Mouse (Mus musculus) kidney, embryonic 16.5 days (tissue): ENCODE data around the gene Dnajc16. TPM values are rescaled to one million over a fixed set of nuclear protein-coding genes. Genes with fewer than 3 reads are reported as not detected.

Source experiments
- ATAC-seq: fragments of 200-750 bp; cut with Nextera tagmentation; 2 replicates; pipeline ENCODE4 v1.8.0; 2017; ENCODE audit warnings: moderate TSS enrichment; ENCODE audit not compliant: low FRiP score, low TSS enrichment
- H3K27ac ChIP-seq: fragments of 300-500 bp; sonication (generic); 2 replicates; pipeline ENCODE4 v1.5.1; 2014; ENCODE audit warnings: low read length
- H3K27me3 ChIP-seq: fragments of 300-500 bp; sonication (generic); 2 replicates; pipeline ENCODE4 v1.6.1; 2014; ENCODE audit warnings: low read length, control low read depth, mixed read lengths; ENCODE audit not compliant: insufficient read depth
- H3K36me3 ChIP-seq: fragments of 300-500 bp; sonication (generic); 2 replicates; pipeline ENCODE4 v1.6.1; 2014; ENCODE audit warnings: low read length, control low read depth, mixed read lengths; ENCODE audit not compliant: insufficient read depth
- H3K4me1 ChIP-seq: fragments of 300-500 bp; sonication (generic); 2 replicates; pipeline ENCODE4 v1.6.1; 2014; ENCODE audit warnings: low read length, control low read depth, mixed read lengths; ENCODE audit not compliant: insufficient read depth
- H3K4me2 ChIP-seq: fragments of 300-500 bp; sonication (generic); replicated peaks from 2 replicates; pipeline ENCODE4 v1.6.1; 2014; ENCODE audit warnings: low read depth, low read length
- H3K4me3 ChIP-seq: fragments of 300-500 bp; sonication (generic); 2 replicates; pipeline ENCODE4 v1.5.1; 2014; ENCODE audit warnings: mild to moderate bottlenecking, low read length
- H3K9ac ChIP-seq: fragments of 300-500 bp; sonication (generic); replicated peaks from 2 replicates; pipeline ENCODE4 v1.6.1; 2014; ENCODE audit warnings: low read length
- H3K9me3 ChIP-seq: fragments of 300-500 bp; sonication (generic); 2 replicates; pipeline ENCODE4 v1.6.1; 2016; ENCODE audit warnings: low read length, control low read depth
- WGBS: fragments of 180-500 bp; shearing (Covaris S2); extraction: QIAGEN DNeasy Blood & Tissue Kit; methylation state at CpG from one replicate; pipeline ENCODE4 v1.1.7; 2014; 5-methylcytosine and 5-hydroxymethylcytosine counted together
- polyA plus RNA-seq: library from polyadenylated mRNA; unstranded; fragments of >200 nt; fragmentation: Nextera tagmentation; extraction: Ambion mirVana; gene quantifications from 2 replicates; pipeline ENCODE4 v1.2.1, GENCODE M21; 2015

Gene Dnajc16
- polyA plus RNA-seq, 1 experiment from 2014 or later: 5.4 TPM

GRCm38 (mm10) chr4:141755375-141755930 is 35.3 kb downstream of the Dnajc16 start:
- Histone ChIP-seq H3K4me2 (no peak overlapping the region), H3K4me3 (no peak overlapping the region), H3K9me3 (no peaks in the 10 kb centered on the region), H3K4me1 (no peaks in the 10 kb centered on the region), H3K27me3 (no peaks in the 10 kb centered on the region), H3K36me3 (no peaks in the 10 kb centered on the region), H3K27ac (no peak overlapping the region), H3K9ac (no peak overlapping the region)
- no peak for ATAC-seq
- 87% methylated on average over 19 of the region's 19 CpGs for WGBS

GRCm38 (mm10) chr4:141752076-141752421 is 38.7 kb downstream of the Dnajc16 start:
- no peak overlapping the region for H3K27ac ChIP-seq
- no peak overlapping the region for H3K4me2 ChIP-seq
- 9% methylated on average over 4 of the region's 4 CpGs for WGBS
- peak overlapping the region; percentile 26; the same call in 1 of the 2 replicates for H3K9ac ChIP-seq
- H3K9me3 ChIP-seq: no peaks in the 10 kb centered on the region
- ATAC-seq: peak; percentile 17; the same call in 1 of the 2 replicates
- no peaks in the 10 kb centered on the region for H3K4me1 ChIP-seq
- no peaks in the 10 kb centered on the region for H3K27me3 ChIP-seq
- no peak overlapping the region for H3K4me3 ChIP-seq
- H3K36me3 ChIP-seq: no peaks in the 10 kb centered on the region

GRCm38 (mm10) chr4:141751419-141752075 is 39.2 kb downstream of the Dnajc16 start:
- no peak overlapping the region for H3K27ac ChIP-seq
- H3K27me3 ChIP-seq: no peaks in the 10 kb centered on the region
- no peaks in the 10 kb centered on the region for H3K4me1 ChIP-seq
- no peaks in the 10 kb centered on the region for H3K9me3 ChIP-seq
- 0 out of 2 replicates have a peak, but pooled peaks have one; percentile 40 for ATAC-seq
- peak overlapping the region; percentile 26; the same call in 1 of the 2 replicates for H3K9ac ChIP-seq
- H3K4me3 ChIP-seq: no peak overlapping the region
- WGBS: 45% methylated on average over 4 of the region's 4 CpGs
- no peaks in the 10 kb centered on the region for H3K36me3 ChIP-seq
- no peak overlapping the region for H3K4me2 ChIP-seq

DNA sequence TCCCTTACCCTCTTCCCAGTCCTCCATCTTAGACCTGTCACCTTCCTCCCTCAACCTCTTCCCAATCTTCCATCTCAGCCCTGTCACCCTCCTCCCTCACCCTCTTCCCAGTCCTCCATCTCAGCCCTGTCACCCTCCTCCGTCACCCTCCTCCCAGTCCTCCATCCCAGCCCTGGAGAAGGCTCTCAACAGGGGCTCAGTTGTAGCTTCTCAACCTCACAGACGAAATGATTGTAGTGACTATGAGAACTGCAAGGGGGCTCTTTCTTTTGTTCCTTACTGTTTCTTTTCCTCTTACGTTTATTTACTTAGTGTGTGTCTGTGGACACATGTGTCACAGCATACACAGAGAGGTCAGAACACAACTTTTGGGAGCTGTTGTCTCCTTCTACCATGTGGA is 39.9 kb downstream of the Dnajc16 start:
- Histone ChIP-seq H3K9ac (no peak overlapping the region), H3K27ac (no peak overlapping the region), H3K27me3 (no peaks in the 10 kb centered on the region), H3K4me3 (no peak overlapping the region), H3K4me1 (no peaks in the 10 kb centered on the region), H3K36me3 (no peaks in the 10 kb centered on the region), H3K9me3 (no peaks in the 10 kb centered on the region), H3K4me2 (no peak overlapping the region)
- WGBS: 67% methylated on average over 3 of the region's 3 CpGs
- ATAC-seq: no peak

DNA sequence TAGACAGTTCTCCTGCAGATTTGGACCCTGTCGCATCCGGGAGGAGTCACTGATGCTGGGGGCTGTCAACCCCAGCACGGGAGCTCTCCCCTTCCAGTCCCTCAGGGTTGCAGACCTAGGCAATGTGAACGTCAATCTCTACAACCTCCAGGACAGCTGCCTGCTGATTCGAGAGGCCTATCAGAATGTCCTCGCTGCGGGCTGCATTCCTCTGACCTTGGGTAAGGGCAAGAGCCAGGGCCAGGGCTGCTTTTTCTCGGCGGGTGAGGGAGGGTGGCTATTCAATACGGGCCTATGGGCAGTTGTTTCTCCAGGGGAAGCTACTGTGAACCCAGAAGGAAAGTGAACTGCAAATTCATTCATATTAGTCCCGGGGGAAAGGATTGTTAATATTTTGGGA is 41.2 kb downstream of the Dnajc16 start:
- WGBS: 37% methylated on average over 11 of the region's 11 CpGs
- no peaks in the 10 kb centered on the region for H3K36me3 ChIP-seq
- H3K9ac ChIP-seq: no peak overlapping the region
- H3K27ac ChIP-seq: no peak overlapping the region
- no peaks in the 10 kb centered on the region for H3K9me3 ChIP-seq
- H3K4me3 ChIP-seq: no peak overlapping the region
- ATAC-seq: no peak
- H3K27me3 ChIP-seq: no peaks in the 10 kb centered on the region
- no peak overlapping the region for H3K4me2 ChIP-seq
- H3K4me1 ChIP-seq: no peaks in the 10 kb centered on the region

GRCm38 (mm10) chr4:141746578-141747346 is 44.0 kb downstream of the Dnajc16 start, which contains the start of gene Agmat:
Gene Agmat, plus strand, starts transcription at chr4:141746672.
- ATAC-seq: no peak
- Histone ChIP-seq H3K27me3 (no peaks in the 10 kb centered on the region), H3K36me3 (no peaks in the 10 kb centered on the region), H3K9ac (0 out of 2 replicates have a peak within 1 kb of the TSS, but pooled peaks have one; percentile 20), H3K9me3 (no peaks in the 10 kb centered on the region), H3K4me3 (no peak within 1 kb of the TSS), H3K27ac (no peak within 1 kb of the TSS), H3K4me2 (peak within 1 kb of the TSS; percentile 7), H3K4me1 (peaks cover 6% of the 10 kb centered on the region; the same call in 1 of the 2 replicates)
- 20% methylated on average over 25 of the region's 25 CpGs for WGBS

DNA sequence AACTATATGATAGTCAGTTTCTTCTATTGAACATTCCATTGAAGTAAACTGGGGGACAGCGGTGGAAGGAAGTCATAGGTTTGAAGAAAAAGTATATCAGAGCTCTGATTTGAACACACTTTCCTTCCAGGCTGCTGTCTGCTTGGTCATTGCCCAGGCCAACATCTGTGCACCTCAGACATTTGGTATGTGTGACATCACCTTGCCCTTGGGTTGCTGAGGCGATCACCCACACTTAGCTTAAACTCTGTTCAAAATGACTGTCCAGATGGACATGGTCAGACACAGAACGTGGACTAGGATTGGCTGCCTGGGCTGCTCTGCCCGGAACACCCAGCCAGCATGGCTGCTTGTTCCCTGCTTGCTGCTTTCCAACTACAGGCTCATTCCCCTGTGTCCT is 48.4 kb downstream of the Dnajc16 start:
- no peak for ATAC-seq
- Histone ChIP-seq H3K27ac (peak overlapping the region; percentile 17), H3K27me3 (no peaks in the 10 kb centered on the region)

GRCm38 (mm10) chr4:141741856-141742255 is 48.9 kb downstream of the Dnajc16 start:
- peaks cover 6% of the 10 kb centered on the region; the same call in 1 of the 2 replicates for H3K4me1 ChIP-seq
- 29% methylated on average over 9 of the region's 9 CpGs for WGBS
- no peak overlapping the region for H3K4me2 ChIP-seq
- no peaks in the 10 kb centered on the region for H3K27me3 ChIP-seq
- H3K27ac ChIP-seq: peak overlapping the region; percentile 17
- H3K4me3 ChIP-seq: no peak overlapping the region
- H3K36me3 ChIP-seq: no peaks in the 10 kb centered on the region
- H3K9ac ChIP-seq: no peak overlapping the region
- H3K9me3 ChIP-seq: no peaks in the 10 kb centered on the region
- peak; percentile 93 for ATAC-seq

More for the DNA sequence above, 48.4 kb downstream of the Dnajc16 start:
- peaks cover 6% of the 10 kb centered on the region; the same call in 1 of the 2 replicates for H3K4me1 ChIP-seq
- H3K9me3 ChIP-seq: no peaks in the 10 kb centered on the region
- H3K9ac ChIP-seq: no peak overlapping the region
- H3K36me3 ChIP-seq: no peaks in the 10 kb centered on the region
- 80% methylated on average over 4 of the region's 4 CpGs for WGBS
- no peak overlapping the region for H3K4me2 ChIP-seq
- no peak overlapping the region for H3K4me3 ChIP-seq

- no peak overlapping the region for H3K27ac ChIP-seq
- H3K36me3 ChIP-seq: no peaks in the 10 kb centered on the region
- no peak overlapping the region for H3K4me2 ChIP-seq
- H3K9ac ChIP-seq: no peak overlapping the region
- peaks cover 9% of the 10 kb centered on the region; the same call in 1 of the 2 replicates for H3K4me1 ChIP-seq
- no peaks in the 10 kb centered on the region for H3K27me3 ChIP-seq
- H3K9me3 ChIP-seq: no peaks in the 10 kb centered on the region
- 76% methylated on average over 8 of the region's 8 CpGs for WGBS
- ATAC-seq: no peak
- H3K4me3 ChIP-seq: no peak overlapping the region
These were observed 52.7 kb downstream of the Dnajc16 start for GRCm38 (mm10) chr4:141738015-141738414.
